Mouse (Mus musculus): ENCODE results near the gene Hist3h2ba. TPM values are rescaled to one million over a fixed set of nuclear protein-coding genes. Genes with fewer than 3 reads are reported as not detected.

Hist3h2ba gene
- total and polyA plus RNA-seq, 3 experiments = 0.21 to 48.2 TPM; not detected in 1

DNA sequence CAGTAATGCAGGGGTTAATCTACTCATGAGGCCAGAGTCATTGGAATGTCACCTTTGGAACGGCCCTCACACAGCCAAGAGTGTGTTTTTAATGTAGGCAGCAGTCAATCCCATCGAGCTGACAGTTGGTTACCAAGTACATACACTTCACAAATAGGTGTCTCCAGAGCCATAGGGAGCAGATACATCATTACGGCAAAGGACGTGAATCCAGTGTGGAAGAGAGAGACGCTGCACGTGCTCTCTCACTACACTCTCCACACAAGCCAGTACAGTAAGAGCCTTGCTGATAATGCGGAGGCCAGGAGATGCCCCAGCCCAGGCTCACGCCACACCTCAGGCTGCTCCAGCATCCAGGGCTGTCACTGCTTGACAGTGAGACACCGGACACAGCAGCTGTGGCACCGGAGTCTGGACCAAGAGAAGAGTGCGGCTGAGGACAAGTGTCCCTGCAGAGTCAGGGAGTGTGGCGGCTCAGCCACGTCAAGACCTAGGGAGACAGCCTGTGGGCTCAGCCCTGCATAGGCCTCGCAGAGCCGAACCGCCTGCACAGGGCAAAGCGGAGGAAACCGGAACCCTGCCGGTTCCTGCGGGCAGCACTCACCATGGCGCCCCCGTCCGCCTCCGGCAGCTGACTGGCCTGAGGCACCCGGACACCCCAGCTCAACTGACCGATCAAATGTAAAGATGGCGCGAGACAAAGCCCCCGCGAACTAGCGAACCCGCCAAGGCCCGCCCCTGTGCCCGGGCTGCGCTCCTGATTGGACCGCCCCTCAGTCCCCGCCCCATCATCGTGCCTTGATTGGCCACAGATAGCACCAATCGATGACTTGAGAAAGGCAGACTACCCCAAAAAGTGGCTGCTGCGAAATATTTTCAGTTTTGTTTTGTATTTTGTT is 45.0 kb upstream of the Hist3h2ba start, which contains the start of gene Zfp39:
TSS of gene Zfp39 (minus strand) at position 715 of the 899 bp plus-strand sequence.
- peak; percentile 97 for DNase-seq (ENCODE audit: low read depth, low spot score)
- Histone ChIP-seq H3K36me3 (ENCODE audit: control insufficient read depth in 1 of 2, insufficient read depth in 2 of 2, low read length in 2 of 2) (peaks cover 4 to 14% of the 10 kb centered on the region in 2 experiments; a peak in 3 of 4 replicates), H3K9me3 (replicated peaks; ENCODE audit: insufficient read depth, low read length) (no peaks in the 10 kb centered on the region), H3K79me2 (ENCODE audit: control insufficient read depth, insufficient read depth, low read length, poor library complexity) (peaks cover 7% of the 10 kb centered on the region), H3K4me1 (ENCODE audit: control insufficient read depth in 1 of 2, insufficient read depth in 2 of 2, low read length in 2 of 2) (peaks cover 3 to 16% of the 10 kb centered on the region in 2 experiments), H3K27me3 (ENCODE audit: control insufficient read depth in 1 of 2, insufficient read depth in 2 of 2, low read length in 2 of 2) (no peaks in the 10 kb centered on the region), H3K27ac (ENCODE audit: control insufficient read depth, low read depth, low read length) (peak within 1 kb of the TSS; percentile 61), H3K4me3 (ENCODE audit: control insufficient read depth in 1 of 2, insufficient read depth in 1 of 2, low read depth in 2 of 2, low read length in 2 of 2) (peak within 1 kb of the TSS; percentile 73 to 96), H3K9ac (ENCODE audit: control insufficient read depth, low read depth, low read length, poor library complexity, severe bottlenecking) (peak within 1 kb of the TSS; percentile 71)
- TF ChIP-seq RCOR1 (IDR thresholded peaks at IDR 0.05; ENCODE audit: low read depth, low read length) (no peak), KAT2A (conservative IDR thresholded peaks at IDR 0.05; ENCODE audit: low read depth, low read length) (no peak), POLR2AphosphoS2 (IDR thresholded peaks at IDR 0.05; ENCODE audit: low read length) (0 out of 2 replicates have a peak, but pooled peaks have one; percentile 28), SMC3 (IDR thresholded peaks at IDR 0.05; ENCODE audit: low read depth, low read length) (no peak), ZNF384 (IDR thresholded peaks at IDR 0.05; ENCODE audit: low read depth, low read length) (0 out of 2 replicates have a peak, but pooled peaks have one; percentile 1), RAD21 (IDR thresholded peaks at IDR 0.05; ENCODE audit: low read depth, low read length) (no peak), ZKSCAN1 (IDR thresholded peaks at IDR 0.05; ENCODE audit: low read depth, low read length) (no peak), JUND (IDR thresholded peaks at IDR 0.05; ENCODE audit: low read depth, low read length) (no peak), SIN3A (IDR thresholded peaks at IDR 0.05; ENCODE audit: low read length) (peak; percentile 74), BHLHE40 (IDR thresholded peaks at IDR 0.05; ENCODE audit: borderline replicate concordance, low read depth, low read length) (peak; percentile 91), USF2 (IDR thresholded peaks at IDR 0.05; ENCODE audit: borderline replicate concordance in 1 of 2, insufficient read depth in 1 of 2, low read depth in 1 of 2, low read length in 2 of 2) (no peak), MXI1 (IDR thresholded peaks at IDR 0.05; ENCODE audit: low read depth, low read length) (peak; percentile 97), POLR2A (IDR thresholded peaks at IDR 0.05; ENCODE audit: control insufficient read depth in 1 of 2, insufficient read depth in 1 of 2, low read depth in 1 of 2, low read length in 2 of 2, poor library complexity in 1 of 2) (peak; percentile 44 to 66; a peak in 3 of 4 replicates), MAX (IDR thresholded peaks at IDR 0.05; ENCODE audit: low read length) (peak; percentile 95), GATA1 (IDR thresholded peaks at IDR 0.05; ENCODE audit: low read depth, low read length) (peak; percentile 46; the same call in 1 of the 2 replicates), MAFK (IDR thresholded peaks at IDR 0.05; ENCODE audit: borderline replicate concordance, low read depth, low read length) (no peak), TBP (IDR thresholded peaks at IDR 0.05; ENCODE audit: low read depth, low read length) (peak; percentile 80), CHD1 (IDR thresholded peaks at IDR 0.05; ENCODE audit: low read depth, low read length) (no peak), ZC3H11A (IDR thresholded peaks at IDR 0.05; ENCODE audit: low read depth, low read length) (no peak), HCFC1 (IDR thresholded peaks at IDR 0.05; ENCODE audit: low read depth, low read length) (peak; percentile 68), ELF1 (IDR thresholded peaks at IDR 0.05; ENCODE audit: low read depth, low read length) (no peak), CTCF (IDR thresholded peaks at IDR 0.05 in 2 of 3, conservative IDR thresholded peaks at IDR 0.05 in 1 of 3; ENCODE audit: control insufficient read depth in 1 of 3, insufficient read depth in 1 of 3, low read depth in 2 of 3, low read length in 3 of 3, poor library complexity in 1 of 3, severe bottlenecking in 1 of 3) (no peak), ZMIZ1 (IDR thresholded peaks at IDR 0.05; ENCODE audit: low read depth, low read length) (0 out of 2 replicates have a peak, but pooled peaks have one; percentile 22), MEF2A (IDR thresholded peaks at IDR 0.05; ENCODE audit: extremely low read depth, insufficient replicate concordance, low read depth, low read length, poor library complexity, severe bottlenecking) (no peak), TAL1 (IDR thresholded peaks at IDR 0.05; ENCODE audit: low read length) (no peak), MYC (IDR thresholded peaks at IDR 0.05; ENCODE audit: low read depth, low read length) (peak; percentile 95), USF1 (IDR thresholded peaks at IDR 0.05; ENCODE audit: low read depth, low read length) (peak; percentile 58), GABPA (IDR thresholded peaks at IDR 0.05; ENCODE audit: low read depth, low read length) (no peak), EP300 (IDR thresholded peaks at IDR 0.05; ENCODE audit: low read depth in 1 of 2, low read length in 2 of 2) (no peak), CHD2 (IDR thresholded peaks at IDR 0.05; ENCODE audit: low read length) (peak; percentile 69), NRF1 (IDR thresholded peaks at IDR 0.05; ENCODE audit: insufficient read depth, low read depth, low read length, poor library complexity, severe bottlenecking) (0 out of 2 replicates have a peak, but pooled peaks have one; percentile 24), UBTF (IDR thresholded peaks at IDR 0.05; ENCODE audit: borderline replicate concordance, insufficient read depth, low read depth, low read length) (no peak), MYB (IDR thresholded peaks at IDR 0.05; ENCODE audit: low read depth, low read length) (no peak), POLR2AphosphoS5 (IDR thresholded peaks at IDR 0.05; ENCODE audit: borderline replicate concordance, low read depth, low read length) (no peak), E2F4 (IDR thresholded peaks at IDR 0.05; ENCODE audit: borderline replicate concordance, low read depth, low read length) (0 out of 2 replicates have a peak, but pooled peaks have one; percentile 51)

Measured in MEL (cell line).